Mouse (Mus musculus): ENCODE measurements around the gene Gtpbp10.

The Gtpbp10 gene

GRCm38 (mm10) chr5:5559079-5559740 is at the start of gene Gtpbp10:
TSS of gene Gtpbp10 (minus strand) at chr5:5559538.
- DNase-seq, result peak; percentile 95

- no peak for DNase-seq
These were observed 28.3 kb upstream of the Gtpbp10 start for GRCm38 (mm10) chr5:5587686-5588085.

GRCm38 (mm10) chr5:5573749-5574317 is 14.5 kb upstream of the Gtpbp10 start, which contains the start of gene Gm8773:
TSS of gene Gm8773 (plus strand) at chr5:5573799.
- peak; percentile 15 for DNase-seq

GRCm38 (mm10) chr5:5562435-5562834 is 3.1 kb upstream of the Gtpbp10 start:
- DNase-seq, result no peak

- DNase-seq, result no peak
These were observed 1.8 kb upstream of the Gtpbp10 start for GRCm38 (mm10) chr5:5561041-5561706.

GRCm38 (mm10) chr5:5559798-5560197 is 460 bp upstream of the Gtpbp10 start:
- no peak for DNase-seq

GRCm38 (mm10) chr5:5551110-5551509 is 8.2 kb downstream of the Gtpbp10 start:
- DNase-seq, result no peak

GRCm38 (mm10) chr5:5540385-5540784 is 19.0 kb downstream of the Gtpbp10 start:
- DNase-seq, result no peak

GRCm38 (mm10) chr5:5539771-5540170 is 19.6 kb downstream of the Gtpbp10 start:
- no peak for DNase-seq

GRCm38 (mm10) chr5:5536131-5536530 is 23.2 kb downstream of the Gtpbp10 start:
- DNase-seq, result no peak

- DNase-seq, result no peak
These were observed 25.5 kb downstream of the Gtpbp10 start for GRCm38 (mm10) chr5:5533656-5534420.

- DNase-seq, result no peak
These were observed 43.9 kb downstream of the Gtpbp10 start for GRCm38 (mm10) chr5:5515411-5515810.

GRCm38 (mm10) chr5:5514196-5515076 is 44.9 kb downstream of the Gtpbp10 start, which contains the start of gene Cldn12:
TSS of gene Cldn12 (minus strand) at chr5:5514958.
- peak; percentile 99 for DNase-seq

GRCm38 (mm10) chr5:5511401-5511800 is 47.9 kb downstream of the Gtpbp10 start:
- DNase-seq, result no peak

GRCm38 (mm10) chr5:5510989-5511388 is 48.3 kb downstream of the Gtpbp10 start:
- DNase-seq, result peak; percentile 9

GRCm38 (mm10) chr5:5510304-5510887 is 48.9 kb downstream of the Gtpbp10 start:
- peak; percentile 59 for DNase-seq

GRCm38 (mm10) chr5:5508231-5508630 is 51.1 kb downstream of the Gtpbp10 start:
- DNase-seq, result no peak

- DNase-seq, result peak; percentile 72
These were observed 51.6 kb downstream of the Gtpbp10 start for GRCm38 (mm10) chr5:5507701-5508225.

GRCm38 (mm10) chr5:5504456-5504855 is 54.9 kb downstream of the Gtpbp10 start:
- peak; percentile 8 for DNase-seq

GRCm38 (mm10) chr5:5503381-5503780 is 56.0 kb downstream of the Gtpbp10 start:
- no peak for DNase-seq

GRCm38 (mm10) chr5:5501583-5501982 is 57.8 kb downstream of the Gtpbp10 start:
- DNase-seq, result no peak

- no peak for DNase-seq
These were observed 62.9 kb downstream of the Gtpbp10 start for GRCm38 (mm10) chr5:5496393-5496792.

All from right cerebral cortex, postnatal 14 days (tissue).